Mouse (Mus musculus) liver, adult 2 months (tissue): Measurements from ENCODE around the gene Miip.

Experiments
- CTCF ChIP-seq: fragments of 200-500 bp; IDR thresholded peaks from 2 replicates; pipeline ENCODE4 v1.5.1; 2011; ENCODE audit warnings: low read depth, low read length, control low read depth
- POLR2A ChIP-seq: fragments of 200-500 bp; IDR thresholded peaks from 2 replicates; pipeline ENCODE4 v1.6.1; 2011; ENCODE audit warnings: low read length, control low read depth; ENCODE audit not compliant: insufficient read depth; ENCODE audit errors: extremely low read depth

DNA sequence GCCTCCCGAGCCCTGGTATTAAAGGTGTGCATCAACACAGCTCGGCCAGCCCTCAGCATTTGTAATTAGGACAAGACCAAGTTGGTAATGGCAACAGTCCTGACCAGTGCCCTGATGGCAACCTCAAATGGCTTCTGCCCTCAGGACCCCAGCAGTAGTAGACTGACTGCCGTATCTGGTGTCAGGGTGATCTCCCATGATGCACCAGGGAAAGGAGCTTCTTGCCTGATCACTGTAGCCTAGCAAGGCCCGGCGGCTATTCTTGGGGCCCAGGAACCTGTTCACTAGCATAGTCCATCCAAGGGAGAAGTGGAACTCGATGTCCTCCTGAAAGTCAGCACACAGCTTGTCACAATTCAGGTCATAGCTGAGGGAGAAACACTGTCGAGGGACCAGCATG, 13.2 kb upstream of the Miip start:
- no peak for TF ChIP-seq CTCF
- TF ChIP-seq POLR2A: no peak
